Mouse (Mus musculus): ENCODE measurements at regions not wholly inside any gene's neighbourhood (a gene's known extent, or its start where the extent isn't known, plus 50 kb on each side); places are given as distances from the start of the nearest gene placed in this dataset.

DNA sequence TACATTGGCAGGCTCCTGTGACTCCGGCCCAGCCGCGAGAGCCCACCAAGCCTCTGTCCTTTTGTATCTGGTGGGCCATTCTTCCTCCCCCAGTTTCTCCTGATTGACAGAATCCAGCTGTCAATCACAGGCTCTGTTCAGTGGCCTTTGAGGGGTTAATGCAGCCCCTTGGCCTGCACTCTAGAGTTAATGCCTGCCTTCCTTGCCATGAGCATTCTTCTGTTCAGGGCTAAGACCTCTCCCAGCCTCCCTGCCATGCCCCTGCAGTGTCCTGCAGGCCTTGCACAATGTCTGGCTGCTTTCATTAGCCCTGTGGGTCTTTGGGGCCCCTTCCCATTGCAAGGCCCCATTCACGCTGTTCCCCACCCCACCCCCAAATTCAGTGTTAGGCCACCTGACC lies 160.9 kb upstream of the Atp6ap2 start:
- no peak overlapping the region for H3K27ac ChIP-seq (ENCODE audit: low read depth)
- no peaks in the 10 kb centered on the region for H3K27me3 ChIP-seq (ENCODE audit: control insufficient read depth, insufficient read depth, low read length)
- no peaks in the 10 kb centered on the region for H3K9me3 ChIP-seq (replicated peaks; ENCODE audit: control insufficient read depth, low read length)
- TF ChIP-seq EP300 (IDR thresholded peaks at IDR 0.05; ENCODE audit: low read depth) (no peak), CTCF (IDR thresholded peaks at IDR 0.05; ENCODE audit: low read depth) (no peak)
- H3K4me1 ChIP-seq (ENCODE audit: control insufficient read depth, insufficient read depth), result no peaks in the 10 kb centered on the region
- DNase-seq (ENCODE audit: low spot score), result no peak
- no peak overlapping the region for H3K4me3 ChIP-seq (ENCODE audit: low read depth, low read length)
- no peaks in the 10 kb centered on the region for H3K36me3 ChIP-seq (replicated peaks; ENCODE audit: control insufficient read depth, insufficient read depth, low read length)
- no peak for ATAC-seq (ENCODE audit: insufficient read depth, low read depth)
- WGBS, result 75% methylated on average over 4 of the region's 4 CpGs
- H3K4me2 ChIP-seq (ENCODE audit: low read depth, low read length), result no peak overlapping the region
- no peak overlapping the region for H3K9ac ChIP-seq (replicated peaks; ENCODE audit: low read depth, low read length)

DNA sequence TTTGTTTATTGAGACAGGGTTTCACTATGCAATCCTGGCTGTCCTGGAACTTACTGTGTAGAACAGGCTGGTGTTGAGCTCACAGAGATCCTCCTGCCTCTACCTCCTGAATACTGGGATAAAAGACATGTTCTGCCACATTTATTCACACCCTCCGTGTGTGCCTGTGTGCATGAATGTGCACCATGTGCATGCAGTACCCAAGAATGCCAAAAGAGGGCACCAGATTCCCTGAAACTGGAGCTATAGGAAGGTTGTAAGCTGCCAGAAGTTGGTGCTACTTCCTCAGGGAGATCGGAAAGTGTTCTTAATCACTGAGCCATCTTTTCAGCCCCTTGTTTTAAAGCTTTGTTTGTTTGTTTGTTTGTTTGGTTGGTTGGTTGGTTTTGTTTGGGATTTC lies 155.3 kb upstream of the Atp6ap2 start:
- Histone ChIP-seq H3K27me3 (ENCODE audit: control insufficient read depth, insufficient read depth, low read length) (no peaks in the 10 kb centered on the region), H3K27ac (ENCODE audit: low read depth) (no peak overlapping the region), H3K4me2 (ENCODE audit: low read depth, low read length) (no peak overlapping the region), H3K9ac (replicated peaks; ENCODE audit: low read depth, low read length) (no peak overlapping the region), H3K4me3 (ENCODE audit: low read depth, low read length) (no peak overlapping the region), H3K9me3 (replicated peaks; ENCODE audit: control insufficient read depth, low read length) (no peaks in the 10 kb centered on the region), H3K36me3 (replicated peaks; ENCODE audit: control insufficient read depth, insufficient read depth, low read length) (no peaks in the 10 kb centered on the region), H3K4me1 (ENCODE audit: control insufficient read depth, insufficient read depth) (no peaks in the 10 kb centered on the region)
- ATAC-seq (ENCODE audit: insufficient read depth, low read depth), result no peak
- no peak; the same call in 1 of the 2 replicates for TF ChIP-seq CTCF (IDR thresholded peaks at IDR 0.05; ENCODE audit: low read depth)
- no peak for DNase-seq (ENCODE audit: low spot score)
- 77% methylated on average over 2 of the region's 2 CpGs for WGBS

DNA sequence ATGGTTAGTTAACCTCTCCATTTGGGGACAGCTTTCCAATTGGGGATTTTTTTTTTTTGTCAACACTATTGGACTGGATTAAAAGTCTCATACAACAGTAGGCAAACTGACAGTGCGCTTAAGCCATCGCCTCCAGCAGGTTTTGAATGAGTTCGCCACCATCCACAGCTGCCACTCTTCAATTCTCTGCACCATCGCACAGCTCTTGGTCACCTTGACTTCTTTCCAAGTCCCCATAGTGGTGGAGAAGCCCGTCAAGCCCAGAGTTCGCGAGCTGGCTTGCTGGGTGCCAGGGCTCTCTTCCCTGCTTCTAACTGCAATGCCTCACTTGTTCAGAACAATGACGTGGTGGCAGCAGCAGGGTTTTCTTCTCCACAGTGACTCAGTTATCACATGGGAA lies 151.9 kb upstream of the Atp6ap2 start:
- no peak for TF ChIP-seq CTCF (IDR thresholded peaks at IDR 0.05; ENCODE audit: low read depth)
- no peak for TF ChIP-seq EP300 (IDR thresholded peaks at IDR 0.05; ENCODE audit: low read depth)
- ATAC-seq (ENCODE audit: insufficient read depth, low read depth), result no peak
- H3K27ac ChIP-seq (ENCODE audit: low read depth), result no peak overlapping the region
- H3K9me3 ChIP-seq (replicated peaks; ENCODE audit: control insufficient read depth, low read length), result no peaks in the 10 kb centered on the region
- H3K9ac ChIP-seq (replicated peaks; ENCODE audit: low read depth, low read length), result no peak overlapping the region
- 53% methylated on average over 8 of the region's 8 CpGs for WGBS
- no peaks in the 10 kb centered on the region for H3K36me3 ChIP-seq (replicated peaks; ENCODE audit: control insufficient read depth, insufficient read depth, low read length)
- no peaks in the 10 kb centered on the region for H3K4me1 ChIP-seq (ENCODE audit: control insufficient read depth, insufficient read depth)
- DNase-seq (ENCODE audit: low spot score), result no peak
- H3K4me3 ChIP-seq (ENCODE audit: low read depth, low read length), result no peak overlapping the region
- no peaks in the 10 kb centered on the region for H3K27me3 ChIP-seq (ENCODE audit: control insufficient read depth, insufficient read depth, low read length)
- H3K4me2 ChIP-seq (ENCODE audit: low read depth, low read length), result no peak overlapping the region

DNA sequence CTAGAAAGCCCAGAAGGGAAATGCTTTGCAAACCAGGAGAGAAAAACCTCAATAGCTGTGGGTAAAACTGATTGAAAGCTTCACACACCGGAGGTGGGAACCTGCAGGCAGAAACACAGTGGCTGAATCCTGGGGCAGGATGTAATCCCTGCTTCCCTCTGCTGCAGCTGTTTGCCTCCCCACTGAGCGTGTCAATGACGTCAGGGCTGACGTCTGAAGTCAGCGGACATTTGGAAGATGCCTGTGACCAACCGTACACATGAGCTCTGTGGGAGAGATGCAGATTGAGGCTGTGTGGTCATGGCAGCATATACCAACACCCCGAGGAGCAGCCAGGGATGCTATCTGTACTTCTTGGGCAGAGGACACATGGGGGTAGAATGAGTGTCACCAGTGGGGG lies 151.5 kb upstream of the Atp6ap2 start:
- 32% methylated on average over 7 of the region's 7 CpGs for WGBS
- no peak for TF ChIP-seq EP300 (IDR thresholded peaks at IDR 0.05; ENCODE audit: low read depth)
- no peak for TF ChIP-seq CTCF (IDR thresholded peaks at IDR 0.05; ENCODE audit: low read depth)
- Histone ChIP-seq H3K4me3 (ENCODE audit: low read depth, low read length) (no peak overlapping the region), H3K9ac (replicated peaks; ENCODE audit: low read depth, low read length) (no peak overlapping the region), H3K27ac (ENCODE audit: low read depth) (no peak overlapping the region), H3K4me1 (ENCODE audit: control insufficient read depth, insufficient read depth) (no peaks in the 10 kb centered on the region), H3K9me3 (replicated peaks; ENCODE audit: control insufficient read depth, low read length) (no peaks in the 10 kb centered on the region), H3K27me3 (ENCODE audit: control insufficient read depth, insufficient read depth, low read length) (no peaks in the 10 kb centered on the region), H3K36me3 (replicated peaks; ENCODE audit: control insufficient read depth, insufficient read depth, low read length) (no peaks in the 10 kb centered on the region), H3K4me2 (ENCODE audit: low read depth, low read length) (no peak overlapping the region)
- no peak for ATAC-seq (ENCODE audit: insufficient read depth, low read depth)
- DNase-seq (ENCODE audit: low spot score), result no peak

DNA sequence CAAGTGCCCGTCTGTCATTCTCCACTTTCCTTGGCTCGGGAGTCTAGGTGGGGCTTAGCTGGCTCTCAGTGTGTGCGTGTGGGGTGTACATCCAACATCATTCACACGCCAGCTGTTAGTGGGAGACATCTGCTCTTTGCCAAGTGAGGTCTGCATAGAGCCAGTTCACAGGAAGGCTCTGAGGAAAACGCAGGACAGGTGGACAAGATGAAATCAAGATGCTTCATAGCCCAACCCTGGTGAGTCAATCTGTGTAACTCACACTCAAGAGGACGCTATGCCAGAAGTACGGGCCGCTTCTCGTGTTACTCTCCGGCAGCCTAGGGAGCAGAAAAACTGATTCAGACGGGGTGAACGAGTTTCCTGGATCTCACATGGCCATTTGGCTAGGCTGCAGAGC lies 148.2 kb upstream of the Atp6ap2 start:
- TF ChIP-seq CTCF (IDR thresholded peaks at IDR 0.05; ENCODE audit: low read depth) (no peak), EP300 (IDR thresholded peaks at IDR 0.05; ENCODE audit: low read depth) (no peak)
- Histone ChIP-seq H3K36me3 (replicated peaks; ENCODE audit: control insufficient read depth, insufficient read depth, low read length) (no peaks in the 10 kb centered on the region), H3K9ac (replicated peaks; ENCODE audit: low read depth, low read length) (no peak overlapping the region), H3K4me2 (ENCODE audit: low read depth, low read length) (no peak overlapping the region), H3K4me1 (ENCODE audit: control insufficient read depth, insufficient read depth) (no peaks in the 10 kb centered on the region), H3K27ac (ENCODE audit: low read depth) (no peak overlapping the region), H3K27me3 (ENCODE audit: control insufficient read depth, insufficient read depth, low read length) (no peaks in the 10 kb centered on the region), H3K4me3 (ENCODE audit: low read depth, low read length) (no peak overlapping the region), H3K9me3 (replicated peaks; ENCODE audit: control insufficient read depth, low read length) (no peaks in the 10 kb centered on the region)
- DNase-seq (ENCODE audit: low spot score), result no peak
- 62% methylated on average over 12 of the region's 12 CpGs for WGBS
- no peak for ATAC-seq (ENCODE audit: insufficient read depth, low read depth)

DNA sequence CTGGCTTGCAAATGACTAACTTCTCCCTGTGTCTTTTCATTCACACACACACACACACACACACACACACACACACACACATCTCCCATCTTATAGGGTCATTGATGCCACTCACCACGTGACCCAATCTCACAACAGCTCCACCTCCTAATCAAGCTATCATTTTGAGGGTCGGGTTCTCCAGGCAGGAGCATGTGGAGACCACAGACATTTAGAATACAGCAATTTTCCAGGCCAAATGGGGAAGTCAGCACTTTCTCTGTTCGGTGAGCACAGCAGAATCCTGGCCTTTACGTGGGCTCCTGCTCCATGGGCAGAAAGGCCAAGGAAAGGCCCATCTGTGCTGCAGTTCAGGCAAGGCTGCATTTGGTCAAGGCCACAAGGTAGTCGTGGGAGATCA lies 143.8 kb upstream of the Atp6ap2 start:
- DNase-seq (ENCODE audit: low spot score), result no peak
- Histone ChIP-seq H3K27me3 (ENCODE audit: control insufficient read depth, insufficient read depth, low read length) (no peaks in the 10 kb centered on the region), H3K9ac (replicated peaks; ENCODE audit: low read depth, low read length) (no peak overlapping the region), H3K9me3 (replicated peaks; ENCODE audit: control insufficient read depth, low read length) (no peaks in the 10 kb centered on the region), H3K4me1 (ENCODE audit: control insufficient read depth, insufficient read depth) (no peaks in the 10 kb centered on the region), H3K27ac (ENCODE audit: low read depth) (no peak overlapping the region), H3K4me2 (ENCODE audit: low read depth, low read length) (no peak overlapping the region), H3K4me3 (ENCODE audit: low read depth, low read length) (no peak overlapping the region), H3K36me3 (replicated peaks; ENCODE audit: control insufficient read depth, insufficient read depth, low read length) (no peaks in the 10 kb centered on the region)
- 57% methylated on average over 5 of the region's 5 CpGs for WGBS
- TF ChIP-seq CTCF (IDR thresholded peaks at IDR 0.05; ENCODE audit: low read depth) (no peak), EP300 (IDR thresholded peaks at IDR 0.05; ENCODE audit: low read depth) (no peak)
- no peak for ATAC-seq (ENCODE audit: insufficient read depth, low read depth)
